Mouse (Mus musculus) MN1 (cell line): ENCODE results near the gene Psmb8.

Experiments used
- DNase-seq: peaks from one replicate; pipeline ENCODE4 v3.0.0-alpha.2; 2016; ENCODE audit warnings: low spot score

Psmb8 gene

GRCm38 (mm10) chr17:34196941-34197894 is at the start of gene Psmb8:
Gene Psmb8, plus strand, starts transcription at chr17:34197721.
- DNase-seq = peak; percentile 95

- DNase-seq = peak; percentile 77
Measured at GRCm38 (mm10) chr17:34152923-34153322, 44.6 kb upstream of the Psmb8 start, which contains the start of gene H2-DMb1. Gene H2-DMb1, plus strand, starts transcription at chr17:34153072.

- DNase-seq = no peak
Measured at GRCm38 (mm10) chr17:34155534-34155933, 42.0 kb upstream of the Psmb8 start.

GRCm38 (mm10) chr17:34164202-34164895 is 33.2 kb upstream of the Psmb8 start:
- DNase-seq = peak; percentile 47

- DNase-seq = no peak
Measured at GRCm38 (mm10) chr17:34165033-34165730, 32.3 kb upstream of the Psmb8 start.

- DNase-seq = peak; percentile 71
Measured at GRCm38 (mm10) chr17:34169279-34169678, 28.2 kb upstream of the Psmb8 start.

GRCm38 (mm10) chr17:34170487-34170876 is 27.0 kb upstream of the Psmb8 start:
- no peak for DNase-seq

GRCm38 (mm10) chr17:34170877-34171498 is 26.5 kb upstream of the Psmb8 start:
- peak; percentile 81 for DNase-seq

- no peak for DNase-seq
Measured at GRCm38 (mm10) chr17:34172528-34172927, 25.0 kb upstream of the Psmb8 start.

GRCm38 (mm10) chr17:34174075-34174474 is 23.4 kb upstream of the Psmb8 start:
- no peak for DNase-seq

- no peak for DNase-seq
Measured at GRCm38 (mm10) chr17:34177179-34177578, 20.3 kb upstream of the Psmb8 start.

- DNase-seq = no peak
Measured at GRCm38 (mm10) chr17:34179019-34179418, 18.5 kb upstream of the Psmb8 start.

GRCm38 (mm10) chr17:34179913-34180859 is 17.3 kb upstream of the Psmb8 start:
- DNase-seq = no peak

- no peak for DNase-seq
Measured at GRCm38 (mm10) chr17:34183564-34184219, 13.8 kb upstream of the Psmb8 start.

GRCm38 (mm10) chr17:34185526-34185925 is 12.0 kb upstream of the Psmb8 start:
- DNase-seq = no peak

- DNase-seq = no peak
Measured at GRCm38 (mm10) chr17:34186885-34187260, 10.6 kb upstream of the Psmb8 start.

- peak; percentile 97 for DNase-seq
Measured at GRCm38 (mm10) chr17:34187261-34187916, 10.1 kb upstream of the Psmb8 start, which contains the start of the genes Tap1 and Psmb9. Gene Tap1, plus strand, starts transcription at chr17:34187553. Gene Psmb9, minus strand, starts transcription at chr17:34187764.

- peak; percentile 60 for DNase-seq
Measured at GRCm38 (mm10) chr17:34188010-34188409, 9.5 kb upstream of the Psmb8 start.

- no peak for DNase-seq
Measured at GRCm38 (mm10) chr17:34188986-34189385, 8.5 kb upstream of the Psmb8 start.
